Mouse (Mus musculus) skeletal muscle tissue, adult 2 months (tissue): Measurements from ENCODE around the gene L3mbtl1.
A peak's percentile ranks its signal among the peaks of the same experiment; 100 is the strongest.
"Not testable (repeated sequence)": the region's sequence is repeated elsewhere in the genome, so short reads cannot be mapped to it uniquely, and the experiment has no call there.

Experiments used
- DNase-seq: peaks from one replicate; pipeline ENCODE4 v3.0.0-alpha.2; 2012; ENCODE audit warnings: low read depth, low spot score

L3mbtl1 gene

GRCm38 (mm10) chr2:162943148-162943846 is at the start of gene L3mbtl1:
Gene L3mbtl1, plus strand, starts transcription at chr2:162943472.
- DNase-seq, result no peak

GRCm38 (mm10) chr2:162899256-162899655 is 44.0 kb upstream of the L3mbtl1 start:
- DNase-seq, result not testable (repeated sequence)

- DNase-seq, result no peak
Measured at GRCm38 (mm10) chr2:162899880-162900589, 43.2 kb upstream of the L3mbtl1 start.

- no peak for DNase-seq
Measured at GRCm38 (mm10) chr2:162900590-162900916, 42.7 kb upstream of the L3mbtl1 start.

GRCm38 (mm10) chr2:162905902-162906301 is 37.4 kb upstream of the L3mbtl1 start:
- no peak for DNase-seq

GRCm38 (mm10) chr2:162908052-162908491 is 35.2 kb upstream of the L3mbtl1 start:
- no peak for DNase-seq

- no peak for DNase-seq
Measured at GRCm38 (mm10) chr2:162914040-162914439, 29.2 kb upstream of the L3mbtl1 start.

GRCm38 (mm10) chr2:162914519-162914918 is 28.8 kb upstream of the L3mbtl1 start:
- no peak for DNase-seq

- no peak for DNase-seq
Measured at GRCm38 (mm10) chr2:162919926-162920325, 23.3 kb upstream of the L3mbtl1 start.

GRCm38 (mm10) chr2:162922183-162922582 is 21.1 kb upstream of the L3mbtl1 start:
- DNase-seq, result peak; percentile 29

- no peak for DNase-seq
Measured at GRCm38 (mm10) chr2:162922834-162923233, 20.4 kb upstream of the L3mbtl1 start.

GRCm38 (mm10) chr2:162924126-162924525 is 19.1 kb upstream of the L3mbtl1 start:
- no peak for DNase-seq

GRCm38 (mm10) chr2:162927918-162928585 is 15.2 kb upstream of the L3mbtl1 start:
- DNase-seq, result no peak

- DNase-seq, result no peak
Measured at GRCm38 (mm10) chr2:162929704-162930103, 13.6 kb upstream of the L3mbtl1 start.

GRCm38 (mm10) chr2:162930516-162931122 is 12.7 kb upstream of the L3mbtl1 start:
- no peak for DNase-seq

- DNase-seq, result peak; percentile 90
Measured at GRCm38 (mm10) chr2:162931123-162931673, 12.1 kb upstream of the L3mbtl1 start, which contains the start of gene Srsf6. Gene Srsf6, plus strand, starts transcription at chr2:162931528.

- peak; percentile 25 for DNase-seq
Measured at GRCm38 (mm10) chr2:162931674-162932650, 11.3 kb upstream of the L3mbtl1 start.

GRCm38 (mm10) chr2:162932706-162933105 is 10.6 kb upstream of the L3mbtl1 start:
- DNase-seq, result no peak

- DNase-seq, result no peak
Measured at GRCm38 (mm10) chr2:162934421-162934820, 8.9 kb upstream of the L3mbtl1 start.

- DNase-seq, result no peak
Measured at GRCm38 (mm10) chr2:162935700-162936099, 7.6 kb upstream of the L3mbtl1 start.

GRCm38 (mm10) chr2:162939562-162939961 is 3.7 kb upstream of the L3mbtl1 start:
- DNase-seq, result no peak
